Mouse (Mus musculus) embryonic facial prominence, embryonic 12.5 days (tissue): ENCODE measurements around the gene 1810010D01Rik. TPM values are rescaled to one million over a fixed set of nuclear protein-coding genes. Genes with fewer than 3 reads are reported as not detected.

ENCODE experiments used
- ATAC-seq: fragments of 200-750 bp; cut with Nextera tagmentation; 2 replicates; pipeline ENCODE4 v1.8.0; 2017; ENCODE audit not compliant: insufficient number of reproducible peaks, insufficient read depth, low FRiP score, low TSS enrichment
- H3K27ac ChIP-seq: fragments of 300-500 bp; sonication (generic); 2 replicates; pipeline ENCODE4 v1.5.1; 2016; ENCODE audit warnings: mild to moderate bottlenecking
- H3K27me3 ChIP-seq: fragments of 300-500 bp; sonication (generic); 2 replicates; pipeline ENCODE4 v1.6.1; 2016; ENCODE audit warnings: mild to moderate bottlenecking, moderate library complexity
- H3K36me3 ChIP-seq: fragments of 300-500 bp; sonication (generic); 2 replicates; pipeline ENCODE4 v1.6.1; 2016; ENCODE audit warnings: mild to moderate bottlenecking
- H3K4me1 ChIP-seq: fragments of 300-500 bp; sonication (generic); 2 replicates; pipeline ENCODE4 v1.6.1; 2016
- H3K4me2 ChIP-seq: fragments of 300-500 bp; sonication (generic); replicated peaks from 2 replicates; pipeline ENCODE4 v1.6.1; 2016; ENCODE audit warnings: mild to moderate bottlenecking, moderate library complexity
- H3K4me3 ChIP-seq: fragments of 300-500 bp; sonication (generic); 2 replicates; pipeline ENCODE4 v1.5.1; 2016; ENCODE audit warnings: mild to moderate bottlenecking
- H3K9ac ChIP-seq: fragments of 300-500 bp; sonication (generic); 2 replicates; pipeline ENCODE4 v1.6.1; 2016; ENCODE audit warnings: mild to moderate bottlenecking, moderate library complexity
- H3K9me3 ChIP-seq: fragments of 300-500 bp; sonication (generic); 2 replicates; pipeline ENCODE4 v1.6.1; 2016; ENCODE audit warnings: mild to moderate bottlenecking, moderate library complexity
- WGBS: fragments of 180-500 bp; shearing (Covaris S2); methylation state at CpG from one replicate; pipeline ENCODE4 v1.1.7; 2016; 5-methylcytosine and 5-hydroxymethylcytosine counted together
- polyA plus RNA-seq: library from polyadenylated mRNA; unstranded; fragments of >200 nt; fragmentation: Nextera tagmentation; extraction: Ambion mirVana; gene quantifications from 2 replicates; pipeline ENCODE4 v1.2.1, GENCODE M21; 2016

The 1810010D01Rik gene
- polyA plus RNA-seq, 1 experiment from 2014 or later, result not detected

DNA sequence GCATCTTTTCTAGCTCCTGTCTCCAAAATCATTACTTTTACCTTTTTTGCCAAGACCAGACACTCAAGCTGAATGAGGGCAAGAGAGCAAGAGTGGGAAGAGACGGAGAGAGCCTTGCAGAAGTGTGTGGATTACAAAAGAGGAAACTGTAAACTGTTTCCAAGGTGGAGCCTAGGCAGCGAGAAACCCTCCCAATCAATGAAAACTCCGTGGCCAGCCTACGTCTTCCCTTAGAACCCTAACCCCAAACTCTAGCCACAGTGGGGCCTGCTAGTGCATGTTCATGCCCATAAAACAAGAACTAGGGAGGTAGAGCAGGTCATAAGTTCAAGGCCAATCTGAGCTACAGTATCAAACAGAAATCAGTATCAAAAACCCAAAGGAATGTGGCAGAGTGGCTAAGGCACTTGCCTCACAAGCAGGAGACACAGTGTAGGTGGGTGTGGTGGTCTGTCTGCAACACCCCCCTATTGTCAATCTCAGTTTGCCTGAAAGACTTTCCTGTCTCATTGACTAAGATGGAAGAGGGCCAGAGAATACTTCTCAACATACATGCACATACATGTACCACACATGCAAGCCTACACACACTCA, 2.7 kb upstream of the 1810010D01Rik start:
- peak overlapping the region; percentile 66; the same call in 1 of the 2 replicates for H3K27ac ChIP-seq
- no peaks in the 10 kb centered on the region for H3K36me3 ChIP-seq
- 77% methylated on average over 4 of the region's 4 CpGs for WGBS
- H3K9ac ChIP-seq, result no peak overlapping the region
- ATAC-seq, result no peak
- H3K4me2 ChIP-seq, result no peak overlapping the region
- H3K27me3 ChIP-seq, result no peaks in the 10 kb centered on the region
- H3K9me3 ChIP-seq, result no peaks in the 10 kb centered on the region
- H3K4me1 ChIP-seq, result peaks cover 37% of the 10 kb centered on the region
- no peak overlapping the region for H3K4me3 ChIP-seq

DNA sequence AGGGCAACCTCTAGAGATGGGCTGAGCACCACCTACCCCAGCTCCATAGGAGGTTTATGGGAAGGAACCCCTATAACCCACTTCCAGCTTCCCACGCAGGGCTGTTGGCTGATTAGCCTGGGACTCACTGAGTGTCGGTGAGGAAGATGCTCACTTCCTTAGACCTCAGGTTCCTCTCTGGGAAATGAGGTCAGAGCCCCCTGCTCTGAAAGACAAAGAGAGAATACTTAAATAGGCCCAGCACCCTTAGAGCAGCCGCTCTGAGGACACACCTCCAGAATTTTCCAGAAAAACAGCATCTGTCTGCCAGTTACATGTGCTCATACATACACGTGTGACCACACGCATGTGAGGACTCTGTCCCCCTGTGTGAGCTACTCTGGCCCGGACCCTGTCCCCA, 1.1 kb downstream of the 1810010D01Rik start:
- peak; percentile 4; the same call in 1 of the 2 replicates for ATAC-seq
- no peaks in the 10 kb centered on the region for H3K9me3 ChIP-seq
- peak overlapping the region; percentile 95 for H3K27ac ChIP-seq
- H3K27me3 ChIP-seq, result no peaks in the 10 kb centered on the region
- WGBS, result 55% methylated on average over 6 of the region's 6 CpGs
- peaks cover 24% of the 10 kb centered on the region for H3K4me1 ChIP-seq
- H3K4me2 ChIP-seq, result peak overlapping the region; percentile 39
- H3K4me3 ChIP-seq, result no peak overlapping the region
- H3K9ac ChIP-seq, result peak overlapping the region; percentile 46; the same call in 1 of the 2 replicates
- H3K36me3 ChIP-seq, result no peaks in the 10 kb centered on the region

DNA sequence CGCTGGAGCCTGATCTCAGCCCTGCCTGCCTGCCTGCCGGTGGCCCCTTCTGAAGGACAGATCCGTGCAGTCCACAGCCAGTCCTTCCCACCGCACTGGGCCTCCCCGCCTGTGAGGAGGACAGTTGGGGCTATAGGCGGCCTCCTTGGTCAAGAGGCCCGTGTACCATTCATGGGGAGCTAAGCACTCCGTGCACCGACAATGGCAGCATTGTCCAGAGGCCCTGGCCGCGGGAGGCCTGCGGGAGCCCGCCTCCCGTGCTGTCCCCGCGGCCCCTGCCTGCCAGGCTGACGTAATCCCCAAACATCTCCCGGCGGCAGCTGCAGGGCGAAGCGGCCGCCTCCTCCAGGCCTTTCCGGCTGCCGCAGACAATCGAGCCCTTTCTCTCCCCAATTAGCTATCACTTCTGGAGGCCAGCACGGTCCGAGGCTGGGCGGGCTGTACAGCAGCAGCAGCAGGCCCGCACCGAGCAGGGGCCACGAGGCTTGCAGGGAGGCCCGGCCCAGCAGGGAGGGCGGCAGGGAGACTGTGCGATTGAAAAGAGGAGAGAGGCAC, 1.8 kb downstream of the 1810010D01Rik start:
- H3K27ac ChIP-seq, result peak overlapping the region; percentile 95
- no peaks in the 10 kb centered on the region for H3K9me3 ChIP-seq
- H3K36me3 ChIP-seq, result no peaks in the 10 kb centered on the region
- no peak overlapping the region for H3K4me3 ChIP-seq
- peak; percentile 90 for ATAC-seq
- no peaks in the 10 kb centered on the region for H3K27me3 ChIP-seq
- H3K4me2 ChIP-seq, result peak overlapping the region; percentile 39
- peaks cover 20% of the 10 kb centered on the region for H3K4me1 ChIP-seq
- H3K9ac ChIP-seq, result peak overlapping the region; percentile 46
- 2% methylated on average over 34 of the region's 34 CpGs for WGBS

DNA sequence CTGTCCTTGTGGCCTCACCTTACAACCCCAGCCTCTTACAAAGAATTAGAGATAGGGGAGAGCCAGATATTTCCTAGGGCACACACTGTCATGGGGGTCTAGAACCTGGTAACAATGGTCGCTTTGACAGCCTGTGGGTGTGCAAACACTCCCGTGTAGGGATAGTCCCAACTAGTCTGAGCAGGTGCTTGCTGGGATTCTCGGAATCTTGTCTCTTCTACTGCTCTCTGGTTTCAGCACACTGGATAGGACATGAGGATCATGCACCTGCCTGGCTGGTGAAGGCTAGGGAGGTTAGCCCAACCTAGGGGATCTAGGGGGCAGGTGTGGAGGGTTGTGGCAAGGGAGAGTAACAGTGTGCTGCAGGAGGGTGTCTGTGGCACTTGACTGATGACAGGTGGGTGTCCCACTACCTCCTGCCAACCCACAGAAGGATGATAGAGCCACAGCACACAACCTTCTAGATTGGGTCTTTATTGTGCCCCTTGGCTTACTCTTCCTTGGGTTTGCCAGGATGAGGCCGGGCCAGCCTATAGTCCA, 2.5 kb downstream of the 1810010D01Rik start:
- Histone ChIP-seq H3K9me3 (no peaks in the 10 kb centered on the region), H3K4me2 (no peak overlapping the region), H3K9ac (0 out of 2 replicates have a peak overlapping the region, but pooled peaks have one; percentile 46), H3K36me3 (no peaks in the 10 kb centered on the region), H3K4me1 (peaks cover 15% of the 10 kb centered on the region), H3K27me3 (no peaks in the 10 kb centered on the region), H3K4me3 (no peak overlapping the region), H3K27ac (peak overlapping the region; percentile 95)
- WGBS, result 76% methylated on average over 4 of the region's 4 CpGs
- ATAC-seq, result no peak

DNA sequence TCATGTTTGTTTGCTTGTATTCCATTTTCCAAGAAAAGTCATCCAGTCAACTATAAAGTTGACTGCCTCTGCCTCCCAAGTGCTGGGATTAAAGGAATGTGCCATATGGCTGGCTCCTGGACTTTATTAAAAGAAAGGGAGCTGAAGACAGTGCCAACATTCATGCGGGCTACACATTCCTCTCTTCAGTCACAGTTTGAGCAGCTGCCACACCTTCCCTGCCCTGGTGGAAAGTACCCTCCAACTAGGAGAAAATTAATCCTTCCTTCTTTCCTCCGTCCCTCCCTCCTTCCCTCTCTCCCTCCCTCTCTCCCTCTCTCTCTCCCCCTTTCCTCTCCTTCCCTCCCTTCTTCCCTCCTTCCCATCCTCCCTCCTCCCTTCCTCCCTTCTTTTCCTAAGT, 8.2 kb downstream of the 1810010D01Rik start:
- Histone ChIP-seq H3K9me3 (no peaks in the 10 kb centered on the region), H3K4me1 (peaks cover 25% of the 10 kb centered on the region)

DNA sequence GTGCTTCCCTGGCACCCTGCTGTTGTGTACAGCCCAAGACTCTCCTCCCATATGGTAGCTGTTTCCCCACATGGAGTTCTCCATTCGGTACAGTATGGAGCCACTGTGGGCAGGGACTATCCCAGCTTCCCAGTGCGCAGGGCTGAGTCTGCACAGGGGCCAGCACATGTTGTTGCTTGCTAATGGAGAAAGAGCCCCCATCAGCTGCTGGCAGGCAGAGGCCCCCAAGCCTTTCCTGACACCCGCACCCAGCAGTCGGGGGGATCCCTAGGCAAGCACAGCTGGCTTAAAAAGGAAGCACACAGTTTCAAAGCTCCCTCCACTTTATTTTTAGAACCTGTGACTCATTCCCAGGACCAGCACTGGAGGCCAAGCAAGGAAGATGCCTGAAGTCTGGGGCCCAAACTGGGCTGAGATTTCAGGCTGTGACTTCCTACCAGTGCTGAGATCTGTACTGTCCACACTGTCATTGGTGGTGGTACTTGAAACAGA, 9.7 kb downstream of the 1810010D01Rik start:
- H3K4me3 ChIP-seq, result no peak overlapping the region
- no peak overlapping the region for H3K9ac ChIP-seq
- no peaks in the 10 kb centered on the region for H3K27me3 ChIP-seq
- H3K36me3 ChIP-seq, result no peaks in the 10 kb centered on the region
- H3K27ac ChIP-seq, result peak overlapping the region; percentile 1; the same call in 1 of the 2 replicates
- H3K4me2 ChIP-seq, result no peak overlapping the region
- WGBS, result 45% methylated on average over 4 of the region's 4 CpGs
- H3K9me3 ChIP-seq, result no peaks in the 10 kb centered on the region
- ATAC-seq, result no peak
- H3K4me1 ChIP-seq, result peaks cover 34% of the 10 kb centered on the region

More for the DNA sequence above, 8.2 kb downstream of the 1810010D01Rik start:
- H3K9ac ChIP-seq, result no peak overlapping the region
- H3K36me3 ChIP-seq, result no peaks in the 10 kb centered on the region
- H3K27ac ChIP-seq, result no peak overlapping the region
- 28% methylated on average over 2 of the region's 2 CpGs for WGBS
- H3K27me3 ChIP-seq, result no peaks in the 10 kb centered on the region
- no peak for ATAC-seq
- no peak overlapping the region for H3K4me3 ChIP-seq
- H3K4me2 ChIP-seq, result no peak overlapping the region

DNA sequence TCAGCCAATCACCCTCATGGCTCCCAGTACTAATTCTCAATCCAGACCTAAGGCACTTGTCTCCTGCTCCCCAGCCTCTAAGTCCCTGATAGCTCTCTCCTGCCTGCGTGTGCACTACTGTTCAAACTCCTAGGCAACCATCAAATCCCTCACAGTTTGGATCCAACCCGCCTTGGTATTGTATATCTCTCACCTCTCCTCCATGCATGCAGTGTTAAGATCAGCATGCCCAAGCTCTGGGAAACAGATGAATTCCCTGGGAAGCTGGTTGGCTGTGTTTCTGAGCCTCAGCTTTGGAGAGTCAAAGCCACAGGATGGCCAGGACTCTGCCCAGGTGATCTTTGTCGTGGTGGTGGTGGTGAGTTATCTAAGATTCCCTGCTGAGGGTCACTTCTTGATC, 10.2 kb downstream of the 1810010D01Rik start:
- Histone ChIP-seq H3K27ac (0 out of 2 replicates have a peak overlapping the region, but pooled peaks have one; percentile 1), H3K9ac (no peak overlapping the region), H3K36me3 (no peaks in the 10 kb centered on the region), H3K4me3 (no peak overlapping the region), H3K4me1 (peaks cover 34% of the 10 kb centered on the region), H3K4me2 (no peak overlapping the region), H3K27me3 (no peaks in the 10 kb centered on the region), H3K9me3 (no peaks in the 10 kb centered on the region)
- ATAC-seq, result no peak
- 53% methylated on average over 3 of the region's 3 CpGs for WGBS

DNA sequence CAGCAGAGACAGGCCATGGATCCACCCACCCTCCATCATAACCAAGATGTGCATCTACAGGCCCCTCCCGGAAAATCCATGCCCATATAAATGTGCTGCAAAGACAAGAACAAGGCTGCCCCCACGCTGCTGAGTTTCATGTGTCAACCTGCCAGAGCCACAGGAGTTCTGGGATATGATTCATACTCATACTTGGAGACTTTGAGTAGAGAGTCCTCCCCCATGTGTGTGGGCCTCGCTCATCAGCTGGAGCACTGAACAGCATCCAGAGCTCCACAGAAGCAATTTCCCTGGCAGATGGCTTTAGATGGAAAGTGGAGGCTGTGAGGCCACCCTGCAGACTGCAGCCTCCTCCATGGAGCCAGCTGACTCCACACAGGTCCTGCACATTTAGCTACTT, 10.9 kb downstream of the 1810010D01Rik start:
- Histone ChIP-seq H3K4me3 (no peak overlapping the region), H3K27me3 (no peaks in the 10 kb centered on the region), H3K4me2 (no peak overlapping the region), H3K4me1 (peaks cover 34% of the 10 kb centered on the region), H3K9me3 (no peaks in the 10 kb centered on the region), H3K27ac (no peak overlapping the region), H3K36me3 (no peaks in the 10 kb centered on the region), H3K9ac (no peak overlapping the region)
- 86% methylated on average over 3 of the region's 3 CpGs for WGBS
- no peak for ATAC-seq

DNA sequence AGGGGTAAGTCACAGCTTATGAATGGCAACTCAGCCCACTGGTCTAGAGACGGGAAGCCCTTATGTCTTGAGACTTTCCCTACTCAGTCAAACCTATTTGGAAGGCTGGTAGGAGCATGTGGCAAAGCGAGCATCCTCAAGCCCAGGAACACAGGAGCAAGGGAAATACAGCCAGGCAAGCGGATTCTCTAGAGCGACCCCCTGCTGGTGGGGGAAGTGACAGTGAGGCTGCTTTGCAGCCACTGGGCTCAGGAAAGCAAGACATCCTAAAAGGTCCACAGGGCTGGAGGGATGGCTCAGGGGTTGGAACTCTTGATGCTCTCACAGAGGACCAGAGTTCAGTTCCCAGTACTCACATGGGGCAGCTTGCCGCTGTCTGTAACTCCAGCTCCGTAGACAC, 11.6 kb downstream of the 1810010D01Rik start:
- H3K4me1 ChIP-seq, result peaks cover 34% of the 10 kb centered on the region
- H3K9ac ChIP-seq, result no peak overlapping the region
- no peaks in the 10 kb centered on the region for H3K36me3 ChIP-seq
- ATAC-seq, result no peak
- WGBS, result 81% methylated on average over 6 of the region's 6 CpGs
- H3K27ac ChIP-seq, result no peak overlapping the region
- no peaks in the 10 kb centered on the region for H3K9me3 ChIP-seq
- H3K4me3 ChIP-seq, result no peak overlapping the region
- no peaks in the 10 kb centered on the region for H3K27me3 ChIP-seq
- H3K4me2 ChIP-seq, result no peak overlapping the region

DNA sequence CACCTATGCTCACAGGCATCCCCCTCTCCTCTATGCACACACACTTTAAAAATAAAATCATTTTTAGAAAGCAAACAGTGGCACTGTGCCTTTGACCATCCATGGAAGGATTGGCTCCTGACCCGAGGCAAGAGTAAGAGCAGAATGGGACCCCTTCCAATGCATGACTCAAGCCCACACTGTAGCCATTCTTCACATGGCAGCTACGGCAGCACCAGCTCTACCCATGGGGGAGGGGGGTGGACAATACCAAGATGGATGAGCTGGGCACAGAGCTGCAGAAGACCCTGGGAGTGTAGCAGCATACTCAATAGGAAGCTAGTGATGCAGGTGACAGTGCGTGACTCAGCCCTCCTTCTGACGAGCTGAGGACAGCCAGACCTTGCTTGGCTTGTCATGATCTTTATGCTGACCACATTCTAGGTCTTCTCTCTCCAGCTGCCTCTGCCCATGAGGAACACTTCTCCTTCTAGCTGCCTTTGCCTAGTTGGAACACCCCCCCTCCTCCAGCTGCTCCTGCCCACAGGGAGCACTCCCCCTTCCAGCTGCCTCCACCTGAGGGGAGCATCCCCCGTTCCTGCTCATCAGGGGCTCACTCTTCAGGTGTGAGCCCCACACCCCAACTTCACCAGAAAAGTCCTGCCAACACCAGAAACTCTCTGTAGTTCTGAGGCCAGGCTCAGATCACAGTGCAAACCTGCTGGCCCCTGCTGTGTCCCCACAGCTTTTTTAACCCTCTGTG, 12.6 kb downstream of the 1810010D01Rik start:
- Histone ChIP-seq H3K4me2 (no peak overlapping the region), H3K27ac (no peak overlapping the region), H3K4me3 (no peak overlapping the region), H3K4me1 (peaks cover 34% of the 10 kb centered on the region), H3K36me3 (no peaks in the 10 kb centered on the region), H3K9me3 (no peaks in the 10 kb centered on the region), H3K27me3 (no peaks in the 10 kb centered on the region), H3K9ac (no peak overlapping the region)
- peak; percentile 23; the same call in 1 of the 2 replicates for ATAC-seq
- WGBS, result 66% methylated on average over 5 of the region's 5 CpGs

DNA sequence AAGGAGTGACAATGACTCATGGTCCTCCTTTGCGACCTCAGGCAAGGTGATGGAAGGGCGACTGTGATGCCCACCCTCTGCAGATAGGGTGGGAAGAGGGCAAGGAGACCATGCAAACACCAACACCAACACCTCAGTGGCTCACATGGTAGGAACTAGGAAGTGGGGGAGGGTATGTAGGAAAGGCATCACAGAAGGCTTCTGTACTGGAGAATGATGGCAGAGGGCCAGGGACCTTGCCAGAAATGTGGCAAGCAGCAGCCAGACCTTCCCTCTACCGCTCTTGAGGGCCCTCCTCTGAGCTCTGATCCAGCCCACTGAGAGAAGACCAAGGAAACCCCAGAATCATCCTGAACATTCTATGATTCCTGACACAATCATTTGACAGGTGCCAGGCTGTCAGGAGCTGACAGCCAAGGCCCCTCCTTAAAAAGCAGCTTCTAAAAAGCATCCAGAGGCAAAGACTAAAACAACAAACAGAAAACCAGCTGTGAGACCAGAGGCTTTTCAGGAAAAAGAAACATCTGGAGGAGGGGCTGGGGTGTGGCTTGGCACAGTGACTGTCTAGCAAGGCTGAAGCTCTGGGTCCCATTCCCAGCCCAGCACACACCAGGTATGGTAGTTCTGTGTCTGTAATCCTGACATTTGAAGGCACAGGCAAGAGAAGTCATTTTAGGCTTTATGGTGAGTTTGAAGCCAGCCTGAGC, 13.3 kb downstream of the 1810010D01Rik start:
- no peak overlapping the region for H3K9ac ChIP-seq
- no peaks in the 10 kb centered on the region for H3K9me3 ChIP-seq
- peaks cover 34% of the 10 kb centered on the region for H3K4me1 ChIP-seq
- ATAC-seq, result 0 out of 2 replicates have a peak, but pooled peaks have one; percentile 24
- no peaks in the 10 kb centered on the region for H3K36me3 ChIP-seq
- peak overlapping the region; percentile 79 for H3K27ac ChIP-seq
- H3K27me3 ChIP-seq, result no peaks in the 10 kb centered on the region
- H3K4me2 ChIP-seq, result no peak overlapping the region
- 67% methylated on average over 3 of the region's 3 CpGs for WGBS
- no peak overlapping the region for H3K4me3 ChIP-seq
